Mouse (Mus musculus) adipocyte (in vitro differentiated cells): ENCODE measurements around the gene Enkd1.

ENCODE experiments used
- DNase-seq: peaks from one replicate; pipeline ENCODE4 v3.0.0-alpha.2; 2016; ENCODE audit warnings: low spot score

The Enkd1 gene

DNA sequence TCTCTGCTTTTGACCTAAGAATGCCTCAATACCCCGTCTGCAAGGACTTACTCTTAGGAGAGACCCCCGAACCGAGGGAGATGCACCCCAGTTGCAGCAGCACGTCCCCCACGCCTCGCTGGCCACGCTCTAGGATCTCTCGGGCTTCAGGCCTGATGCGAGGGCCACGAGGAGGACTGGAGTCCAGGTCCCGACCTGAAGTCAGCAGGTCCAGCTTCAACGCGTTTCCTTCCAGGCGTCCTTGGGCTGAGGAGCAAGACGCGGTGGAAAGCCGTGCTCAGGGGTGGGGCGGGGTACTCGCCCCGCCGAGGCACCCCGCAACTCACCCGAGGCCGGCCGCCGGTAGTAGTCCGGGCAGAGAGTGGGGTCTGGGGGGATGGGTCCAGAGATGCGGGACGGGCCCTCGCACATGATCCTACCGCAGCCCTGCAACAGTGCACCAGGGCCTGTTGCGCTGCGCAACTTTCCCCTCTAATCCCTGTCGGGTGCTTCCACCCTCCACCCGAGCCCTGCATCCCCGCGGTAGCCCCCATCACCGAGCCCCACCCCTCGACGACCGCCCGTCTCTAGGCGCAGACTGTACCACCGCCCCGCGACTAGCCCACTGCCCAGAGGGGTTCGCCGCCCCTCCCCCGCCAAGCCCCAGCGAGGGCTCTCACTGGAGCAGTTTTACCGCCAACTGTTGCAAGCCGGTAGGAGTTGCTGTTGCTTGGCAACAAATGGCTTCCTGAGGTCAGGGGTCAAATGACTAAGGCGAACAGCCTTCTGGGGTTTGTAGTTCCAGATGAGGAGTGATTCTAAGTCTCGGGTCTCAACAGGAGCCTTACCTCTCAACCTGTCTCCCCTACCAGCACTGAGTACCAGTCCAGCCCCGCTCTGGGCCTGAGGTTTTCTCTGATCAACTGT is at the start of gene Enkd1, which contains the start of gene 4933405L10Rik:
Gene Enkd1 (minus strand): TSS at position 713 of the 906 bp plus-strand sequence.
Gene 4933405L10Rik (plus strand): TSS at position 158 of the 906 bp plus-strand sequence.
- DNase-seq = peak; percentile 89

- DNase-seq = no peak
Measured at GRCm38 (mm10) chr8:105754688-105755087, 46.7 kb upstream of the Enkd1 start.

DNA sequence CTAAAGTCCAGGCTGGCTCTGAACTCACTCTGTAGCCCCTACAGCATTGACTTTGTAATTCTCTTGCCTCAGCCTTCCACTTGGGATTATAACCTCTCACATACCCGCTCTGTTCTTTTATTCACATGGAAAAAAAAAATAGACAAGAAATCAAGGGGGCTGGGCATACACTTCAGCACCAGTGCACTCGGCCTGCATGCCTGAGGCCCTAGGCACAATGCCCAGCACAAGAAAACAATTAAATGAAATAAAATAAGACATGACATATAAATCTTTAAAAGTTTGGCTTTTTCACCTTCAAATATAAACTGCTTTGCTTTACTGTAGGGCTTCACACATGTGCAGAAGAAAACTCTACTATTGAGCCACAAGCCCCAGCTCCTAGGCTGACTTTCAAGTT is 45.9 kb upstream of the Enkd1 start:
- peak; percentile 70 for DNase-seq

- peak; percentile 97 for DNase-seq
Measured at GRCm38 (mm10) chr8:105750606-105751005, 42.6 kb upstream of the Enkd1 start.

GRCm38 (mm10) chr8:105743301-105743700 is 35.3 kb upstream of the Enkd1 start:
- peak; percentile 27 for DNase-seq

GRCm38 (mm10) chr8:105739216-105739615 is 31.2 kb upstream of the Enkd1 start:
- DNase-seq = no peak

GRCm38 (mm10) chr8:105732186-105732585 is 24.2 kb upstream of the Enkd1 start:
- DNase-seq = no peak

DNA sequence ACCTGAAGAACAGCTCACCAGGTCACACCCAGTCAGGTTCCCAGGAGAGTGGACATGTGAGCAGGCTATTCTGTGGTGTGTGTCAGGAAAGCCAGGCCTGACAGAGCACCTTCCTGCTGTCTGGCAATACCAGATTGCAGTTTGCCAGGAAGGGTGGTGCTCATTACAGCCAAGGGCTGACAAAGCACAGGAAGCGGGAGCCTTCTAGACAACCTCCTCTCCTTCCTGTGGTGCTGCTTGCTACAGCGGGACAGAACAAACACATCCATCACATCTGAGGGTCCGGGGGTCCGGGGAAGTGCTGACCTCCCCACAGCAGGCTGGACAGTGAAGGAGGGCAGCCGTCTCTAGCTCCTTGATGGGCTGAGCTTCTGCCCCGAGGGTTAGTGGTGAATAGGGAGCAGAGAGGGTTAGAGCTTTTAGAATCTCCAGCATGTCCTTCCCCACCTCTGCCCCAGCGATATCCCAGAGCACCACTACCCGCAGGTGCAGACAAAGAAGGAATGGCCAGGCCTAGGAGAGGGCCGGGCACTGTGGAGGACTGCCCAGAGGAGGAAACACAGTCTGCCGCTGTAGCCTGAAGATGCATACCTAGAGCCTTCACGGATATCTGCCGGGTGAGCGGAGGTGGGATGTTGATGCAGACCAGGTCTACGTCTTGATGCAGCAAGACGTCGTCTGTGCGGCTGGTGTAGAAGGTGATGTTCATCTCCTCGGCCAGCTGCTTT is 19.6 kb upstream of the Enkd1 start:
- no peak for DNase-seq

DNA sequence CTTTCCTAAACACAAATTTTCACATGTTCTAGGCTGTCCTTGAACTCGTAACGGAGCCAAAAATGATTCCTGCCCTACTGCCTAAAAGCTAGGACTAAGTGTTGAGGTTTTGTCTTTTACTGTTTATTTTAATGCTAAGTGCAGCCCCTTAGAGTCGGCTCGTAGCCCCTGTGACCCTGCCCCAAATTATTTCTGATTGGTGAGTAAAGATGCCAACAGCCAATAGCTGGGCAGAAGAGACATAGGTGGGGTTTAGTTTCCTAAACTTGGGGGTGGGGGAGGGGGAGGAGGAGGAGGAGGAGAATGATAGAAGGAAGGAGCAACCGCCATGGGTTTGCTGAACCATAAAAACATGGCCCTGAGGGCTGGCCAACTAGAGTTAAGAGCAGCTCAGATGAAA is 17.7 kb upstream of the Enkd1 start:
- DNase-seq = no peak

DNA sequence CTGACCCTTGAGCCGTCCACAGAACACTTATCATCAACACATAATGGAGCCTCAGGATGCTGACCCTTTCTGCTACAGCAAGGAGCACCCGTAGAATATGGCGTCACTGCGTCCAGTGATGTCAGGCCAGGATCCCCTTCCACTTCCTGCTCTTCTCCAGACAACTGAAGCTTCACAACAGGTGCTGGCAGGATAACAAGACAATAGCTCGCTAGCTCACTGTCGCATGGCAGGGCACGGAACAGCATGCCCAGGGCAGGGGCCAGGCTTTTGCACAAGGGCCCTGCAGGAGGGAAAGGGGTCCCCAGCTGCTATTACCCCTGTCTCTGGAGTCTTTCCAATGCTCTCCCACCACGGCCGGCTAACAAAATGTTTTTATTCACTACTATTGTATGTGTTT is 14.9 kb upstream of the Enkd1 start:
- no peak for DNase-seq

GRCm38 (mm10) chr8:105719637-105720036 is 11.6 kb upstream of the Enkd1 start:
- DNase-seq = no peak

DNA sequence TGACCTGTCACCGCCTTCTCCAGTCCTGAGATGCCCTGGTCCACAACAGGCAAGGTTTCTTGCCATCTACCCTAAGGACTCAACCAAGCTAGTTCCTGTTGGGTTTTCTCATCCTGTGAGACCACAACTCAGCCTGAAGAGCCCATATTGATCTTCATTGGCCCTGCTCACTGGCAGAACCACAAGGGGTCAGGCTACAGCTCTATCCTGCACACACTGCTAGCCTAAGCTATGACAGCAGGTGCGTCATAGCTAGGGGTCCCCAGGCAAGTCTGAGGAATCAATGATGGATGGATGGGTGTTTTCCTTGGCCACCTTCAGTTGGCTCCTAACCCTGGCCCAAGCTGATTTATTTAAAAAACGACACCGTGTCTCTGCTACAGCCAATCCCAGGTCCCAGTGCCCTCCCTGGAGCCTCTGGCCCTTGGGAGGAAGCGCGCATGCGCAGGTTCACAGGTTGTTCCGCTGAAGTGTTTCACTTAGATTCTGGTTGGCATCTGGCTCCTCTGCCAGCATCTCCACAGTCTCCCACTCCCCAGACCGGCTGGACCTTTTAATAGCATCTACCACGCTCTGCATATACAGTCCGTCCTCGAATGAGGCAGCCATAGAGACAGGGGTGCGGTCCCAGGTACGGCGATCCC is 8.4 kb upstream of the Enkd1 start:
- DNase-seq = no peak

- no peak for DNase-seq
Measured at GRCm38 (mm10) chr8:105715042-105715441, 7.0 kb upstream of the Enkd1 start.

- peak; percentile 96 for DNase-seq
Measured at GRCm38 (mm10) chr8:105714139-105714538, 6.1 kb upstream of the Enkd1 start.

GRCm38 (mm10) chr8:105712286-105712685 is 4.3 kb upstream of the Enkd1 start:
- no peak for DNase-seq

DNA sequence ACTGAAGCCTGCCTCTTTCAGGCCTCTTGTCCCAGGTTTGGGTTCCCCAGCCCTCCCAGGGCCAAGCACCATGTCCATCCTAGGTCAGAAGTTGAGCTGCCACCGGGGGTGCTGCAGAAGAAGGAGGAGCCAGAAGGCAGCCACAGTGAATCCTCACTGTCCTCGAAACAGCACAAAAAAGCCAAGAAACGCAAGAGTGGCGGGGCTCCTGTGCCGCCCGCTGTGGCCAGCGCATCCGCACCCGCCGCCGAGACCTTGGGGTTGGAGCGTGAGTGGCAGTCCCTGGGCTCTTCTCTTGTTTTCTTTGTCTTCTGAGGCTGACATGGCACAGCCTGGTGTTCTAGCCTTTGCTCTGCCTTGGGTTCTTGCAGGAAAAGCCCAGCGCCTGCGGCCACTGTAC is 1.3 kb upstream of the Enkd1 start:
- no peak for DNase-seq

- no peak for DNase-seq
Measured at GRCm38 (mm10) chr8:105708675-105709074, 665 bp upstream of the Enkd1 start.

DNA sequence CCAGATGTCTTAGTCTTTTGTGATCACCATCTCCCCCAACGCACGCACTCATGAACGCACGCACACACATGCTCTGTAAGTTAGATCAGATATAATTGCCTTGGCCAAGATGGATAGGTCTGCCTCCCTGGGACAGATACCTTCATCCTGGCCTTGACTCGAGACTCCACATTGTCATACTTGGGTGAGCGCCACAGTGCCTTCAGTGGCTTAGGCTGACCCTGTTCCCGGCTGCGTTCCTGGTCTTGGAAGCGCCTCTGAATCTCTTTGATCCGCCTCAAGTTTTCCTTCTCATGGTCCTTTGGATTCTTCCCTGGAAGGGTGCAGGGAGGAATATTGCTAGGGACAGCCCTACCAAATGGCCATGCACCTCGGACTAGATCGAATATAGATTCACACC is 1.6 kb downstream of the Enkd1 start:
- DNase-seq = no peak

- DNase-seq = no peak
Measured at GRCm38 (mm10) chr8:105704955-105705354, 3.1 kb downstream of the Enkd1 start.

DNA sequence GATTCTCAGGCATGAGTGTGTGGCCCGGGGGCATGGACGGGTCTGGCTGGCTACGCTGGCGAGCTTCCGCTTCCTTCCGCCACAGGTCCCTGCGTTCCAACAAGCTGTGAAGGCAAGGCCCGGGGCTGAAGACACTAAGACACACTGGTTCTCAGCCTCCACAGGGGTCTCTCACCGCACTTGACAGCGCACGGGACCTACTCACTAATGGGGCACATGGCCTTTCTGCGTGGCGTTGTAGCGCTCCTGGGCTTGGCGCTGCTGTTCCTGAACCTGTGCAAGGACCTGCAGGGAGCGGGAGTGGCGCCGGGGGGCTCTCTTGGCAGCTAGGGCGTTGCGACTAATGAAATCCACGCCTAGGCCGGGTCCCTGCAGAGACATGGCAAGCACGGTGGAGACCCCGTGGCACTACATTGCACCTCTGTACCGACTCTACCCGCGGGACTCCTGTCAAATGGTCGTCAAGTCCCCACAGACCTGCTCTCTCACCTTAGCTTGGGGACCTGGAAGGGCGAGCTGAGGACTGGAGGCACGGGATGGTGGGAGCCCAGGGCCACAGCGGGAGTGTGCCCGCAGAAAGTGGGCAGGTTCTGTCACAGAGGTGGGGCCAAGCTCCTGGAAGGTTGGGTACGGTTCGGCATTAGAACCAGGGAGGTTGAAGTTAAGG is 3.7 kb downstream of the Enkd1 start:
- DNase-seq = no peak

GRCm38 (mm10) chr8:105702731-105703415 is 5.1 kb downstream of the Enkd1 start:
- DNase-seq = no peak
